Mouse (Mus musculus) lung, postnatal 14 days (tissue): ENCODE data around the gene Fsd2.

Experiments used
- DNase-seq: peaks from one replicate; pipeline ENCODE4 v3.0.0; 2021

The Fsd2 gene

DNA sequence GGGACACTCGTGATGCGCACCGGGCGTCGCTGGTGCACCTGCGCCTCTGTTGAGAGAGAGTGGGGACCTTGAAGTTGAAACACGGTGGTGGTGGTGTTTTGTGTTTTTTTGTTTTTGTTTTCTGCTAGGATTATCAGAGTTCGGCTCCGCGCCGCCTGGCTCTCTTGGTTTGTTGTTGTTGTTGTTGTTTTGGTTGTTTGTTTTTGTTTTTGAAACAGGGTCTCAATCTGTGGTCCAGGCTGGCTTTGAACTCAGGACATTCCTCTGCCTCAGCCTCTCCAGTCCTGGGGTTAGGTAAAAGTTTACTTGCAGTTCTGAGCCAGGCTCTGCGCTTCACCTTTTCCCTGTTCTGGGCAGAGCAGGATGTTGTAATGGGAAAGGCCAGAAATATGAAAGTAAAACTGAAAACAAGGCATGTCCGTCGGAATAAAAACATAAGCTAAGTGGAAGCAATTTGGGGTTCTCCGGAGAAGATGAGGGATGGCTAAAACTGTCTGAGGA lies 5.2 kb upstream of the Fsd2 start:
- peak; percentile 23 for DNase-seq

GRCm38 (mm10) chr7:81571108-81571940 lies 4.6 kb upstream of the Fsd2 start, which contains the start of gene Whamm:
Gene Whamm (plus strand): TSS chr7:81571266.
- DNase-seq: peak; percentile 91

GRCm38 (mm10) chr7:81570752-81571107 lies 4.0 kb upstream of the Fsd2 start:
- no peak for DNase-seq

DNA sequence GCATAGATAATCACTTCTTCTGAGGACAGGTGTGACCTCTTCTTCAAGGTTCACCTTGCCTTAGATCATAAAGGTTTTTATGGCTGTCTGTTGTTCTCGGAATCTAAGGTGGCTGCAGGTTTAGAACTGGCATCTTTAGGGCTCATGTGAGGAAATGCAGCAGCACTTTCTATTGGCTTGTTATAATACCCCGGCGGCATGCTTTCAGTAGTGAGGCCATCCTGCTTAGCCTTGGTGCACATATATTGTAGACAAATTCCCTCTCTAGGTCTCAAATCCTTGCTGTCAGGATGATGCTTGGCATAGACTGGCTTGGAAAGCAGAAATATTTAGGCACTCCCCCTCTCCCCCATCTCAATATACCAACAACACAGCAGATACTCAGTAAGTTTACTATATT lies 3.5 kb upstream of the Fsd2 start:
- DNase-seq: no peak

GRCm38 (mm10) chr7:81569851-81570250 lies 3.1 kb upstream of the Fsd2 start:
- DNase-seq: no peak

- DNase-seq: no peak
Measured at GRCm38 (mm10) chr7:81567396-81567795, 652 bp upstream of the Fsd2 start.

GRCm38 (mm10) chr7:81566332-81566731 lies 412 bp downstream of the Fsd2 start:
- DNase-seq: no peak

GRCm38 (mm10) chr7:81565381-81566055 lies 1.2 kb downstream of the Fsd2 start:
- no peak for DNase-seq

DNA sequence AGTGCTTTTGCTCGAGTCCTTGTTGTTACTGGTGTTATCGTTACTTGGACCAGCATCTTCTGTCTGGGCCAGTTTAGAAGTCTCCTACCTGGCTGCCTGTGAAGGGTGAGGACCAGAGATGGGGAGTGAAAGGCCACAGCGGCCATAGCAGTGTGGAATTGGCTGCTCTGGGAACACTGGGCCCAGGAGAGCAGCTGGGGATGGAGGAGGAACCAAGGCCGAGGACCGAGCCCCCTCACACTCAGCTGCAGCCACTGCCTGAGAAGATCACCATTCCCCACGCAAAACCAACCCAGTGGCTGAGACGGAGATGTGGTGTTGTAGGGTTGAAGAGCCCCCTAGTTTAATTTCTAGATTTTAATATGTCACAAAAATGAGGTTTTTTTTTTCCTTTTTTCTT lies 2.0 kb downstream of the Fsd2 start:
- no peak for DNase-seq

DNA sequence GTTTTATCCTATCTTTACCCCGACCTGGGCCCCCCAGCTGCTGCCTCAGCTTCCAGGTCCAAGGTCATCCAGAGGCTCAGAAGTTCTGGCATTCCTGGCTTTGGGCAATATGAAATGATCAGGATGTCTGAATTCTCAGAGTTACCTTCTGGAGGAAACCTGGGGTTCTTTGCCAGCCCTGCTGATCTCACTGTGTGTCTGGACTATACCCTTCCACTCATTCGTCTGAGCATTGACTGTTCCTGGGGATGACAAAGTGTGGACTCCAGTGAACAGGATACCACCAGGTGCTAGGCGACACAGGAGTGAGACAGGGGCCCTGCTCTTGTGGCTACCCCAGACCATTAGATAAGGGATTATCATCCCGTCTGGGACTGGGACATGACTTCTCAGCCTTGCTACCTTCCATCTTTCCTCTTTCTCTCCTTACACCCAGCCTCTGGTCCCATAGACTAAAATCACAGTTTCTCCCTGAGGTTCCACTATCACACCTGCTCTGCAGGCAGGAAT lies 3.2 kb downstream of the Fsd2 start:
- DNase-seq: no peak

- DNase-seq: no peak
Measured at GRCm38 (mm10) chr7:81561211-81561610, 5.5 kb downstream of the Fsd2 start.

- no peak for DNase-seq
Measured at GRCm38 (mm10) chr7:81560101-81561049, 6.4 kb downstream of the Fsd2 start.

GRCm38 (mm10) chr7:81559231-81559980 lies 7.3 kb downstream of the Fsd2 start:
- no peak for DNase-seq

DNA sequence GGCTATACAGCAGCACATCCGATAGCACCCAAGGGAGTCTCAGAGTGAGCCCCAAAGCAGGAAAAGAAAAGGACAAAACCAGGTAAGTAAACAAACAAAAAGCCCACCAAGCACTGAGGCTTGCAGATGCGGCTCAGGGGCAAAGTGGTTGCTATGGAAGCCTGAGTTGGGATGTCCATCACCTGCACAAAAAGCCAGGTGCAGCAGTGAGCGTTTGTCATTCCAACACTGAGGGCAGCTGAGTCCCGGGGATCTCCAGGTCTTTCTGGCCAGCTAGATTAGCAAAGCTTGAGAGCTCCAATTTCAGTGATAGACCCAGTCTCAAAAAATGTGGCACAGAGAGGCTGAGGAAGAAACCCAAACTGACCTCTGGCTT lies 8.8 kb downstream of the Fsd2 start:
- DNase-seq: no peak

- peak; percentile 55 for DNase-seq
Measured at GRCm38 (mm10) chr7:81557252-81557984, 9.3 kb downstream of the Fsd2 start.

- no peak for DNase-seq
Measured at GRCm38 (mm10) chr7:81556839-81557238, 9.9 kb downstream of the Fsd2 start.

- peak; percentile 43 for DNase-seq
Measured at GRCm38 (mm10) chr7:81554369-81554768, 12.4 kb downstream of the Fsd2 start.

- DNase-seq: no peak
Measured at GRCm38 (mm10) chr7:81553589-81553988, 13.2 kb downstream of the Fsd2 start.

- no peak for DNase-seq
Measured at GRCm38 (mm10) chr7:81548864-81549263, 17.9 kb downstream of the Fsd2 start.

DNA sequence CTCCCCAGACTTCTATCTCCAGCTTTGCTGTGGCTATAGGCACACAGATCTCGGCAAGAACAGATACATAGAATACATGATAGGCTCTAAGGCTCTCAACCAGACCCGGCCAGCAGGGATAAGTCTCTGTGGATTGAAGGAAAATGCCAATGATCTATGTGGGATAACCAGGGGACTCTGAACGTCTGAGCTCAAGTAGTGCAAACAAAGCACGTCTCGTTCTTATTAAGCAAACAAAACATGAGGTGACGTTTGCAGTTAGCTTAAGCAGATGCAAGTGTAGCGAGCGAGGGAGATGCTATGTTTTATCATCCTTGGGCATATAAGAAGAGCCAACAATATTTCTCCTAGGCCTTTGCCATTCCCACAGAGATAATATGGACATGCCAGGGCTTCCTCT lies 23.8 kb downstream of the Fsd2 start:
- no peak for DNase-seq

GRCm38 (mm10) chr7:81541924-81542524 lies 24.7 kb downstream of the Fsd2 start:
- peak; percentile 34 for DNase-seq
